Mouse (Mus musculus) forebrain, embryonic 12.5 days (tissue): ENCODE data around the gene Manba. TPM values are rescaled to one million over a fixed set of nuclear protein-coding genes. Genes with fewer than 3 reads are reported as not detected.
"Not testable (repeated sequence)": the region's sequence is repeated elsewhere in the genome, so short reads cannot be mapped to it uniquely, and the experiment has no call there.

Source experiments
- ATAC-seq: fragments of 200-750 bp; cut with Nextera tagmentation; 2 replicates; pipeline ENCODE4 v1.8.0; 2017; ENCODE audit warnings: moderate TSS enrichment; ENCODE audit not compliant: low FRiP score
- H3K27ac ChIP-seq: fragments of 300-500 bp; sonication (generic); 2 replicates; pipeline ENCODE4 v1.5.1; 2016; ENCODE audit warnings: mild to moderate bottlenecking
- H3K27me3 ChIP-seq: fragments of 300-500 bp; sonication (generic); 2 replicates; pipeline ENCODE4 v1.6.1; 2016; ENCODE audit warnings: mild to moderate bottlenecking
- H3K36me3 ChIP-seq: fragments of 300-500 bp; sonication (generic); replicated peaks from 2 replicates; pipeline ENCODE4 v1.6.1; 2016; ENCODE audit warnings: mild to moderate bottlenecking
- H3K4me1 ChIP-seq: fragments of 300-500 bp; sonication (generic); 2 replicates; pipeline ENCODE4 v1.6.1; 2016
- H3K4me2 ChIP-seq: fragments of 300-500 bp; sonication (generic); 2 replicates; pipeline ENCODE4 v1.6.1; 2016; ENCODE audit warnings: mild to moderate bottlenecking, moderate library complexity
- H3K4me3 ChIP-seq: fragments of 300-500 bp; sonication (generic); replicated peaks from 2 replicates; pipeline ENCODE4 v1.5.1; 2016; ENCODE audit warnings: mild to moderate bottlenecking
- H3K9ac ChIP-seq: fragments of 300-500 bp; sonication (generic); 2 replicates; pipeline ENCODE4 v1.6.1; 2016; ENCODE audit warnings: mild to moderate bottlenecking
- H3K9me3 ChIP-seq: fragments of 300-500 bp; sonication (generic); 2 replicates; pipeline ENCODE4 v1.6.1; 2016
- WGBS: fragments of 180-500 bp; shearing (Covaris S2); methylation state at CpG from one replicate; pipeline ENCODE4 v1.1.7; 2016; 5-methylcytosine and 5-hydroxymethylcytosine counted together
- polyA plus RNA-seq: library from polyadenylated mRNA; unstranded; fragments of >200 nt; fragmentation: Nextera tagmentation; extraction: Ambion mirVana; gene quantifications from 2 replicates; pipeline ENCODE4 v1.2.1, GENCODE M21; 2016

Gene Manba
- polyA plus RNA-seq, 1 experiment from 2014 or later: 3.6 TPM

GRCm38 (mm10) chr3:135469974-135470373 is 15.4 kb upstream of the Manba start:
- Histone ChIP-seq H3K27me3 (no peaks in the 10 kb centered on the region), H3K9me3 (no peaks in the 10 kb centered on the region), H3K9ac (no peak overlapping the region), H3K4me3 (no peak overlapping the region), H3K4me2 (no peak overlapping the region), H3K36me3 (peaks cover 9% of the 10 kb centered on the region; the same call in 1 of the 2 replicates), H3K27ac (no peak overlapping the region), H3K4me1 (no peaks in the 10 kb centered on the region)
- WGBS: 54% methylated on average over 4 of the region's 4 CpGs
- no peak for ATAC-seq

DNA sequence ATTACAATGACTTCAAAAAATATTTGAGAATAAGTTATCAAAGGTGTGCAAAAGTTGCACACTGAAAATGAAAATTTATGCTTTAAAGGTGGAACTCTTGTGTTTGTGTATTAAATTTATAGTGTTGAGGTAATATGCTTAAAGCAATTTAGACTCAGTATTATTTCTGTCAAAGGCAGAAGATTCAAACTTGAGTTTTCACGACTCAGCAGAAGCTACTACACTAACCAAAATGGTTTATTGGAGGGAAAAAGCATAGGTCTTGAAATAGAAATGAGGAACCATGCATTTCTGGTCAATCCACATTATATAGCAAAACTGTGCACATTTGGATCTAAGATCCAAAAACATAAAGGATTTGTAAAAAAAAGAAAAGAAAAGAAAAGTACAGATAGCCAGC is 14.6 kb upstream of the Manba start:
- Histone ChIP-seq H3K27ac (no peak overlapping the region), H3K4me1 (no peaks in the 10 kb centered on the region), H3K27me3 (no peaks in the 10 kb centered on the region), H3K36me3 (peaks cover 9% of the 10 kb centered on the region; the same call in 1 of the 2 replicates), H3K9ac (no peak overlapping the region), H3K9me3 (no peaks in the 10 kb centered on the region), H3K4me3 (no peak overlapping the region), H3K4me2 (no peak overlapping the region)
- 91% methylated on average over 1 of the region's 1 CpGs for WGBS
- ATAC-seq: no peak

DNA sequence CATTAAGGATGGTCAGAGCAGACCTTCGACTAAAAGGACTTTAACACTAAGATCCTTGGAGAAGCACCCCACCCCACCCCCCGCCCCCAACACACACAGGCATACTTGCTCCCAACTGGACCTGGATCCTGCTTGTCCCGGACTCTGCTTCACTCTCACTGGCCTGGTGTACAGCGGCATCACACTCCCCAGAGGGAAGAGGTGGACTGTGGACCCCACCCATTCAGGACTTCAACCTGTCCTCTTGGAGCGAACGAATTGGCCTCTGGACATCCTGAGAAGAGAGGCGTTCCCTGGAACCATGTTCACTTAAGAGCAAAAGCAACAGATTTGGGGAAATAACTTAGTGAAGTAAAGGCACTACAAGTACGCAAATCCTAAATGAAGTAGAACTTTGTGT is 10.4 kb upstream of the Manba start:
- no peak for ATAC-seq
- no peak overlapping the region for H3K27ac ChIP-seq
- no peak overlapping the region for H3K4me2 ChIP-seq
- WGBS: 86% methylated on average over 8 of the region's 8 CpGs
- no peaks in the 10 kb centered on the region for H3K4me1 ChIP-seq
- no peaks in the 10 kb centered on the region for H3K9me3 ChIP-seq
- no peak overlapping the region for H3K9ac ChIP-seq
- no peak overlapping the region for H3K4me3 ChIP-seq
- no peaks in the 10 kb centered on the region for H3K36me3 ChIP-seq
- no peaks in the 10 kb centered on the region for H3K27me3 ChIP-seq

GRCm38 (mm10) chr3:135476286-135476685 is 9.1 kb upstream of the Manba start:
- ATAC-seq: no peak

GRCm38 (mm10) chr3:135476977-135477376 is 8.4 kb upstream of the Manba start:
- no peak overlapping the region for H3K27ac ChIP-seq
- H3K9ac ChIP-seq: no peak overlapping the region
- ATAC-seq: no peak
- no peaks in the 10 kb centered on the region for H3K36me3 ChIP-seq
- no peaks in the 10 kb centered on the region for H3K9me3 ChIP-seq
- WGBS: 95% methylated on average over 2 of the region's 2 CpGs
- no peak overlapping the region for H3K4me2 ChIP-seq
- no peak overlapping the region for H3K4me3 ChIP-seq
- H3K27me3 ChIP-seq: no peaks in the 10 kb centered on the region
- H3K4me1 ChIP-seq: no peaks in the 10 kb centered on the region

More at GRCm38 (mm10) chr3:135476286-135476685, 9.1 kb upstream of the Manba start:
- WGBS: 86% methylated on average over 6 of the region's 6 CpGs
- no peak overlapping the region for H3K9ac ChIP-seq
- H3K4me2 ChIP-seq: no peak overlapping the region
- no peak overlapping the region for H3K27ac ChIP-seq
- no peaks in the 10 kb centered on the region for H3K27me3 ChIP-seq
- H3K36me3 ChIP-seq: no peaks in the 10 kb centered on the region
- H3K4me1 ChIP-seq: no peaks in the 10 kb centered on the region
- H3K9me3 ChIP-seq: no peaks in the 10 kb centered on the region
- no peak overlapping the region for H3K4me3 ChIP-seq

- not testable (repeated sequence) for H3K4me2 ChIP-seq, H3K27me3 ChIP-seq, H3K27ac ChIP-seq, H3K4me3 ChIP-seq, H3K9ac ChIP-seq, ATAC-seq, H3K9me3 ChIP-seq, H3K4me1 ChIP-seq, H3K36me3 ChIP-seq
- WGBS: 90% methylated on average over 5 of the region's 5 CpGs
These were observed 6.3 kb upstream of the Manba start for GRCm38 (mm10) chr3:135479090-135479489.

- H3K36me3 ChIP-seq: no peaks in the 10 kb centered on the region
- H3K27me3 ChIP-seq: no peaks in the 10 kb centered on the region; the same call in 1 of the 2 replicates
- whole genome bisulfite sequencing: 91% methylated on average over 6 of the region's 6 CpGs
- H3K9me3 ChIP-seq: no peaks in the 10 kb centered on the region
- H3K27ac ChIP-seq: no peak overlapping the region
- no peak overlapping the region for H3K4me2 ChIP-seq
- no peak for ATAC-seq
- H3K4me3 ChIP-seq: no peak overlapping the region
- H3K4me1 ChIP-seq: peaks cover 6% of the 10 kb centered on the region; the same call in 1 of the 2 replicates
- H3K9ac ChIP-seq: no peak overlapping the region
These were observed 4.6 kb upstream of the Manba start for GRCm38 (mm10) chr3:135480767-135481166.

DNA sequence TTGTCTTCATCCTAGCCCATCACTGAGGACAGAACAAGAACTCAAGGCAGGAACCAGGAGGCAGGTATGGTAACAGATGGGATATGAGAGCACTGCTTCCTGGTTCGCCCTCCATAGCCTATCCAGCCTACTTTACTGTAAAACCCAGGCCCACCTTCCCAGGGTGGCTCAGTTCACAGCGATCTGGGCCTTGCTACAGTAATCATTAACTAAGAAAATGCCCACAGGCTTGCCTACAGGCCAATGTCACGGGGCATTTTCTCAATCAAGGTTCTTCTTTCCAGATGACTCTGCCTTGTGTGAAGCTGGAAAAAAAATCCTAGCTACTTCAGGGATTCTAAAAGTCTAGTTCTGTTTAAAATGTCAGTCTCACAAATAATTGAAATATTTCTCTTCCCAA is 3.8 kb upstream of the Manba start:
- ATAC-seq: no peak
- H3K4me2 ChIP-seq: no peak overlapping the region
- no peaks in the 10 kb centered on the region for H3K36me3 ChIP-seq
- H3K4me3 ChIP-seq: no peak overlapping the region
- H3K4me1 ChIP-seq: peaks cover 8% of the 10 kb centered on the region; the same call in 1 of the 2 replicates
- WGBS: 80% methylated on average over 3 of the region's 3 CpGs
- H3K9me3 ChIP-seq: no peaks in the 10 kb centered on the region
- H3K9ac ChIP-seq: no peak overlapping the region
- H3K27ac ChIP-seq: no peak overlapping the region
- no peaks in the 10 kb centered on the region; the same call in 1 of the 2 replicates for H3K27me3 ChIP-seq

DNA sequence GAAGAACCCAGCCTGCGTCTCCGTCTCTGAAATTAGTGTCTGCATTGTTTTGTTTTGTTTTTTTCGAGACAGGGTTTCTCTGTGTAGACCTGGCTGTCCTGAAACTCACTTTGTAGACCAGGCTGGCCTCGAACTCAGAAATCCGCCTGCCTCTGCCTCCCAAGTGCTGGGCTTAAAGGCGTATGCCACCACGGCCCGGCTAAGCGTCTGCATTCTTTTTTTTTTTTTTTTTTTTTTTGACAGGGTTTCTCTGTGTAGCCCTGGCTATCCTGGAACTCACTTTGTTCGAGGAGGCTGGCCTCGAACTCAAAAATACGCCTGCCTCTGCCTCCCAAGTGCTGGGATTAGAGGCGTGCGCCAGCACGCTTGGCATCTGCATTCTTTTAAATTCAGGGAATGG is 761 bp upstream of the Manba start:
- not testable (repeated sequence) for H3K9me3 ChIP-seq, ATAC-seq, H3K27me3 ChIP-seq, H3K4me1 ChIP-seq, H3K27ac ChIP-seq, H3K9ac ChIP-seq, H3K36me3 ChIP-seq
- peak overlapping the region; percentile 61; the same call in 1 of the 2 replicates for H3K4me3 ChIP-seq
- 87% methylated on average over 15 of the region's 15 CpGs for WGBS
- H3K4me2 ChIP-seq: peak overlapping the region; percentile 88; the same call in 1 of the 2 replicates

- no peak for ATAC-seq
- Histone ChIP-seq H3K9ac (peak overlapping the region; percentile 63), H3K27ac (no peak overlapping the region), H3K36me3 (no peaks in the 10 kb centered on the region), H3K4me2 (peak overlapping the region; percentile 88), H3K4me3 (peak overlapping the region; percentile 61), H3K27me3 (no peaks in the 10 kb centered on the region; the same call in 1 of the 2 replicates), H3K9me3 (no peaks in the 10 kb centered on the region), H3K4me1 (peaks cover 8% of the 10 kb centered on the region; the same call in 1 of the 2 replicates)
- WGBS: 21% methylated on average over 9 of the region's 9 CpGs
These were observed 460 bp downstream of the Manba start for GRCm38 (mm10) chr3:135485900-135486241.

DNA sequence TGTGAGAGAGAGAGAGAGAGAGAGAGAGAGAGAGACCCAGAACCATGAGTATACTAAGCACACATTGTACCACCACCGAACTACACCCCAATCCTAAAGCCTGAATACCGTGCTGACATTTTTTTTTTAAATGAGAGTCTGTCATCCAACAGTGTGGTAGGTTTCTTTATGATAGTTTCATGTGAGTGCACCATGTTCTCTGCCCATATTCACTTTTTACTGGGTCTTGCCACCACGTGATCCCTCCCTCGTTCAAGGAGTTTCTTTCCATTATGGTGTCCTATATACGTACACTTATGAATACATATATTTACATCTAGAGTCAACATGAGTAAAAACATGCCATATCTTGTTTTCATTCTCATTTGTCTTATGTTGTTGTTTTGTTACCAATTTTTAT is 940 bp downstream of the Manba start:
- no peaks in the 10 kb centered on the region; the same call in 1 of the 2 replicates for H3K27me3 ChIP-seq
- peaks cover 8% of the 10 kb centered on the region; the same call in 1 of the 2 replicates for H3K4me1 ChIP-seq
- H3K36me3 ChIP-seq: no peaks in the 10 kb centered on the region
- no peak overlapping the region for H3K27ac ChIP-seq
- no peaks in the 10 kb centered on the region for H3K9me3 ChIP-seq
- H3K4me2 ChIP-seq: peak overlapping the region; percentile 88
- no peak overlapping the region for H3K9ac ChIP-seq
- WGBS: 73% methylated on average over 5 of the region's 5 CpGs
- no peak for ATAC-seq
- H3K4me3 ChIP-seq: peak overlapping the region; percentile 61; the same call in 1 of the 2 replicates

DNA sequence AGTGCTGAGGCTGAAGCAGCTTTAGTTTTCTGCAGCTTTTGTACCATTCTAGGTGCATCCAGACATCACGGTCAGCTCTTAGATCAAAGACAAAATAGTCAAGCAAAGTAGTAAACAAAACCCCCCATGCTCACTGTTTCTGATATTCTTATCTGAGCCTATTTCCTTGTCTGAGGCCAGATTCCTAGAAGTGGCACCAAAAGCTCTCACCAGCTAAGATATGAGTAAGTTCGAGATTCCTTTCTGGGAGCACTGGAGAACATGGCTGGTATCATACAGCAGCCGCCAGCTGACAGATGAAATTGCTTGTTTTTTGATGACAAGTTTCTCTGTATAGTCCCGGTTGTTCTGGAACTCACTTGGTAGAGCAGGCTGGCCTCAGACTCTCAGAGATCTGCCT is 2.4 kb downstream of the Manba start:
- no peak overlapping the region for H3K4me2 ChIP-seq
- ATAC-seq: no peak
- H3K4me1 ChIP-seq: peaks cover 8% of the 10 kb centered on the region; the same call in 1 of the 2 replicates
- 94% methylated on average over 4 of the region's 4 CpGs for WGBS
- H3K36me3 ChIP-seq: no peaks in the 10 kb centered on the region
- H3K9me3 ChIP-seq: no peaks in the 10 kb centered on the region
- no peaks in the 10 kb centered on the region; the same call in 1 of the 2 replicates for H3K27me3 ChIP-seq
- H3K4me3 ChIP-seq: no peak overlapping the region
- no peak overlapping the region for H3K9ac ChIP-seq
- H3K27ac ChIP-seq: no peak overlapping the region

DNA sequence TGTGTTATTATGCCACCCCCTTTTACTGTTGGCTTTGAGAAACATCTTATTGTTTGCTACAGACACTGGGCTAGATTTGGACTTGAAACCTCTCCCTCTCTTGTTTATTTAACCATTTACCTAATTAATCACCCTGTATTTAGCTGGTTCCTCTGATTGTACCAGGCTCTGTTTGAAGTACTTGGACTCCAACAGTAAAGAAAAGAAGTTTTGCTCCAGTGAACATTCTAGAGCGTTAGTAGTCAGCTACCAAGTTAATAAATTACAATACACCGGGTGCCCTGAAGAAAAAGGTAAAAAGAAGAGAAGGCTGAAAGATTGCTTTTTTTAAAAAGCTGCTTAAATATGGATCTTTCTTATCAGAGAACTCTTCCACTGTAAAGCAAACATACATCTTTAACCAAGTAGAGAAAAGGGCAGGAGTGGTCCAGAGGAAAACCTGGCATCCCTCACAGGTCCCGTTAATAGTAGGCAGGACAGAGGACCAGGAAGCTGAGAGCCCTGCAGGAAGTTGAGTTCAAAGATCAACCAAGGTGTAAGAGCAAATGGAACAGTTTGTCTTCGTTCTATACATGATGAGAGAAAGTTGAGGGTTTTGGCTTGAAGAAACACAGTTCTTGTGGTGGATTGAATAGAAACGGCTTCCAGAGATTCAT is 4.6 kb downstream of the Manba start:
- H3K4me2 ChIP-seq: no peak overlapping the region
- H3K36me3 ChIP-seq: no peaks in the 10 kb centered on the region
- H3K9me3 ChIP-seq: no peaks in the 10 kb centered on the region
- no peak overlapping the region for H3K9ac ChIP-seq
- no peaks in the 10 kb centered on the region; the same call in 1 of the 2 replicates for H3K27me3 ChIP-seq
- no peak overlapping the region for H3K4me3 ChIP-seq
- no peak for ATAC-seq
- H3K27ac ChIP-seq: no peak overlapping the region
- peaks cover 7% of the 10 kb centered on the region; the same call in 1 of the 2 replicates for H3K4me1 ChIP-seq
- WGBS: 83% methylated on average over 5 of the region's 5 CpGs
